Mouse (Mus musculus): ENCODE measurements around the gene Stxbp1. TPM values are rescaled to one million over a fixed set of nuclear protein-coding genes. Genes with fewer than 3 reads are reported as not detected.

Stxbp1 gene
- polyA plus RNA-seq, 2 experiments from 2014 or later, result 2.4 to 2.9 TPM

GRCm38 (mm10) chr2:32750887-32751664 lies 96.0 kb downstream of the Stxbp1 start:
- ATAC-seq, result no peak

GRCm38 (mm10) chr2:32750199-32750598 lies 96.8 kb downstream of the Stxbp1 start:
- no peak for ATAC-seq

- no peak for ATAC-seq
Measured at GRCm38 (mm10) chr2:32749082-32749481, 98.0 kb downstream of the Stxbp1 start.

- ATAC-seq, result no peak
Measured at GRCm38 (mm10) chr2:32744272-32744982, 102.6 kb downstream of the Stxbp1 start.

- no peak for ATAC-seq
Measured at GRCm38 (mm10) chr2:32742173-32742531, 104.9 kb downstream of the Stxbp1 start.

GRCm38 (mm10) chr2:32741273-32742172 lies 105.5 kb downstream of the Stxbp1 start:
- no peak for ATAC-seq

GRCm38 (mm10) chr2:32740916-32741272 lies 106.2 kb downstream of the Stxbp1 start, which contains the start of gene 6330409D20Rik:
6330409D20Rik (minus strand) TSS chr2:32741016.
- no peak for ATAC-seq

- no peak for ATAC-seq
Measured at GRCm38 (mm10) chr2:32739311-32739710, 107.7 kb downstream of the Stxbp1 start.

Other genes starting within 250 kb of the Stxbp1 start
- gene St6galnac6, start 247.5 kb downstream of the Stxbp1 start, polyA plus RNA-seq (2017; shearing (Covaris generic)), result 1 to 10 TPM; 2.5 to 3.4 TPM
- under 1 TPM; 0.16 to 0.48 TPM for gene Ak1, start 225.5 kb downstream of the Stxbp1 start, polyA plus RNA-seq (2017; shearing (Covaris generic))
- gene Eng, start 200.7 kb downstream of the Stxbp1 start, polyA plus RNA-seq (2017; shearing (Covaris generic)), result not detected
- gene Fpgs, start 143.1 kb downstream of the Stxbp1 start, polyA plus RNA-seq (2017; shearing (Covaris generic)), result 1 to 10 TPM; 3.8 to 6.2 TPM
- 10 to 100 TPM; 26.2 to 26.4 TPM for gene Cdk9, start 134.2 kb downstream of the Stxbp1 start, polyA plus RNA-seq (2017; shearing (Covaris generic))
- gene Sh2d3c, start 126.2 kb downstream of the Stxbp1 start, polyA plus RNA-seq (2017; shearing (Covaris generic)), result 10 to 100 TPM; 62.2 to 84.6 TPM
- gene 6330409D20Rik, start 106.2 kb downstream of the Stxbp1 start, polyA plus RNA-seq (2017; shearing (Covaris generic)), result under 1 TPM in 1 of 2 experiments, not detected in 1; 0.99 TPM
- 10 to 100 TPM; 58.9 to 62.2 TPM for gene Tor2a, start 90.0 kb downstream of the Stxbp1 start, polyA plus RNA-seq (2017; shearing (Covaris generic))
- gene Ttc16, start 71.6 kb downstream of the Stxbp1 start, polyA plus RNA-seq (2017; shearing (Covaris generic)), result under 1 TPM; 0.61 to 0.65 TPM
- 1 to 10 TPM; 4.9 to 6.3 TPM for gene Ptrh1, start 71.5 kb downstream of the Stxbp1 start, polyA plus RNA-seq (2017; shearing (Covaris generic))
- not detected for gene Cfap157, start 62.8 kb downstream of the Stxbp1 start, polyA plus RNA-seq (2017; shearing (Covaris generic))
- gene Fam129b, start 28.9 kb upstream of the Stxbp1 start, polyA plus RNA-seq (2017; shearing (Covaris generic)), result 1 to 10 TPM; 1.3 to 2.1 TPM
- gene Rpl12, start 114.3 kb upstream of the Stxbp1 start, polyA plus RNA-seq (2017; shearing (Covaris generic)), result 100 to 1,000 TPM in 1 of 2 experiments, 10 to 100 TPM in 1; 52.9 to 648 TPM
- gene Lrsam1, start 114.4 kb upstream of the Stxbp1 start, polyA plus RNA-seq (2017; shearing (Covaris generic)), result 1 to 10 TPM; 4.1 to 4.7 TPM
- gene Slc2a8, start 134.8 kb upstream of the Stxbp1 start, polyA plus RNA-seq (2017; shearing (Covaris generic)), result 1 to 10 TPM; 2.3 to 2.9 TPM

Data from activated CD4-positive, CD25-positive, alpha-beta regulatory T cell, adult 4 months (primary cell).